Mouse (Mus musculus): ENCODE measurements at regions not wholly inside any gene's neighbourhood (a gene's known extent, or its start where the extent isn't known, plus 50 kb on each side); places are given as distances from the start of the nearest gene placed in this dataset.

- TF ChIP-seq POLR2A (IDR thresholded peaks at IDR 0.05; ENCODE audit: borderline replicate concordance, insufficient read depth, low read length), result no peak
- no peak for TF ChIP-seq CTCF (IDR thresholded peaks at IDR 0.05; ENCODE audit: borderline replicate concordance, insufficient read depth, low read depth, low read length)
Observed at GRCm38 (mm10) chr17:9282333-9283176, 139.3 kb upstream of the Gm17728 start.
